Mouse (Mus musculus): ENCODE results near the gene Rgs1.

DNA sequence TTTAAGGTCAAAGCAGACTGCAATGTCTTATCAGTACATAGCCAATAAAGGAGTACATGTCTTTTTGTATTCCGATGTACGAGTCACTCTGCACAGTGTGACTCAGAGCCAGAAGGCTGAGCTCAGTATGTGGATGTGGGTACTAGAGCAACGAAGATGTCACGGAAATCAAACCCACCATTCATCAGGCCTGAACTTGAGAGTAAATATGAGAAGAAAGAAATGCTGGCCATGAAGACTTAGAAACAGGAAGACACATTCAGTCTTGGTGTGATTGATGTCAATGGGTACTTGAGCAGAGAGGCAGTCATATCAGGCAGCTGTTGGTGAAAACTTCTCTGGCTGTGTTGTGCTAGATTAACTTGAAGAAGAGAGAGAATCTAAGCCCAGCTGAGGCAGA, 46.1 kb downstream of the Rgs1 start:
- TF ChIP-seq POLR2A (IDR thresholded peaks at IDR 0.05; ENCODE audit: low read depth, low read length) (no peak), CTCF (IDR thresholded peaks at IDR 0.05; ENCODE audit: extremely low read depth, insufficient read length, insufficient replicate concordance, low read depth, low read length) (no peak)
